Mouse (Mus musculus) embryonic facial prominence, embryonic 15.5 days (tissue): ENCODE data around the gene Nudt14. TPM values are rescaled to one million over a fixed set of nuclear protein-coding genes. Genes with fewer than 3 reads are reported as not detected.

ENCODE experiments used
- ATAC-seq: fragments of 200-750 bp; cut with Nextera tagmentation; 2 replicates; pipeline ENCODE4 v1.8.0; 2017; ENCODE audit warnings: low read depth, moderate TSS enrichment; ENCODE audit not compliant: insufficient number of reproducible peaks, low FRiP score, low TSS enrichment
- H3K27ac ChIP-seq: fragments of 300-500 bp; sonication (generic); replicated peaks from 2 replicates; pipeline ENCODE4 v1.5.1; 2015; ENCODE audit warnings: mild to moderate bottlenecking, inconsistent platforms
- H3K27me3 ChIP-seq: fragments of 300-500 bp; sonication (generic); 2 replicates; pipeline ENCODE4 v1.6.1; 2015; ENCODE audit warnings: inconsistent platforms
- H3K36me3 ChIP-seq: fragments of 300-500 bp; sonication (generic); 2 replicates; pipeline ENCODE4 v1.6.1; 2015; ENCODE audit warnings: mild to moderate bottlenecking, inconsistent platforms
- H3K4me1 ChIP-seq: fragments of 300-500 bp; sonication (generic); 2 replicates; pipeline ENCODE4 v1.6.1; 2015; ENCODE audit warnings: inconsistent platforms
- H3K4me2 ChIP-seq: fragments of 300-500 bp; sonication (generic); replicated peaks from 2 replicates; pipeline ENCODE4 v1.6.1; 2015; ENCODE audit warnings: mild to moderate bottlenecking, inconsistent platforms
- H3K4me3 ChIP-seq: fragments of 300-500 bp; sonication (generic); replicated peaks from 2 replicates; pipeline ENCODE4 v1.5.1; 2015; ENCODE audit warnings: mild to moderate bottlenecking, inconsistent platforms
- H3K9ac ChIP-seq: fragments of 300-500 bp; sonication (generic); 2 replicates; pipeline ENCODE4 v1.6.1; 2015; ENCODE audit warnings: inconsistent platforms
- H3K9me3 ChIP-seq: fragments of 300-500 bp; sonication (generic); replicated peaks from 2 replicates; pipeline ENCODE4 v1.6.1; 2016; ENCODE audit warnings: inconsistent platforms
- WGBS: fragments of 180-500 bp; shearing (Covaris S2); methylation state at CpG from one replicate; pipeline ENCODE4 v1.1.7; 2015; 5-methylcytosine and 5-hydroxymethylcytosine counted together
- polyA plus RNA-seq: library from polyadenylated mRNA; unstranded; fragments of >200 nt; fragmentation: Nextera tagmentation; extraction: Ambion mirVana; gene quantifications from 2 replicates; pipeline ENCODE4 v1.2.1, GENCODE M21; 2015

Gene Nudt14
- polyA plus RNA-seq, 1 experiment from 2014 or later, result 94.7 TPM

DNA sequence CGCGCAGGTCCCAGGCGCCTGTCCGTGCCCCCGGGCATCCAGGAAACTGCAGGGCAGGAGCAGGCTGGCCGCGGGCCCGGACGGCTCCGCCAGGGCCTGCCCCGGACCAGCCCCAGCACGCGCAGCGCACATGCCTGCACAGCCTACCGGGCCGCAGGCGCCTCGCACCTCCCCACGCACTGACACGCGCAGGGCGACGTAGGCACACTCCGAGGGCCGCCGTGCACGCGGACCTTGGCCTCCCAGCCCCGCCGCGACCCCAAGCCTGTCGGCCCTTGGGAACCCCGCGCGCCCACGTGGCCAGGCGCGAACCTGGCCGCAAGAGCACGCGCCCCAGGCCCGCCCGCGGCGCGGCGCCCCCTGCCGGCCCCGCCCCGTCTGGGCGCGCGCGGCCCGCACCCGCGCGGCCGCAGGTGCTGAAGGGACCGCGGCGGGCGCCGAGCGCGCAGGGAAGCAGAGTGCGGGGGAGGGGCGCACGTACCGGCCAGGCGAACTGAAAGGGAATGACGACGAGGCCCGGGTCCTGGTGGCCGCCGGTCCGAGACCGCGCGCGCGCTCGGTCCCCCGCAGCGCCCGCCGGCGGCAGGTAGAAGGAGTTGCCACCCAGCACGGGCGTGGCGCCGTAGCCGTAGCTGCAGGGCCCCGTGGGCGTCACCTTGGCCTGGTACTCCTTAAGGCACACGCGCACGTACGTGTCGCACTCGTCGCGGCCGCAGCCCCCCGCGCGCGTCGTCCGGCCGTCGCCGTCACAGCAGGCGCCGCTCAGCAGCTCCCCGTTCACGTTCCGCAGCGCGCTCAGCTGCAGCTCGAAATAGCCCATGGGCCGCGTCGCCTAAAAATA lies 13.3 kb downstream of the Nudt14 start:
- Histone ChIP-seq H3K9me3 (no peaks in the 10 kb centered on the region), H3K9ac (peak overlapping the region; percentile 33), H3K27me3 (peaks cover 60% of the 10 kb centered on the region), H3K4me3 (peak overlapping the region; percentile 59), H3K27ac (peak overlapping the region; percentile 58), H3K36me3 (no peaks in the 10 kb centered on the region), H3K4me1 (peaks cover 53% of the 10 kb centered on the region), H3K4me2 (peak overlapping the region; percentile 98)
- WGBS, result 1% methylated on average over 114 of the region's 124 CpGs
- no peak for ATAC-seq

DNA sequence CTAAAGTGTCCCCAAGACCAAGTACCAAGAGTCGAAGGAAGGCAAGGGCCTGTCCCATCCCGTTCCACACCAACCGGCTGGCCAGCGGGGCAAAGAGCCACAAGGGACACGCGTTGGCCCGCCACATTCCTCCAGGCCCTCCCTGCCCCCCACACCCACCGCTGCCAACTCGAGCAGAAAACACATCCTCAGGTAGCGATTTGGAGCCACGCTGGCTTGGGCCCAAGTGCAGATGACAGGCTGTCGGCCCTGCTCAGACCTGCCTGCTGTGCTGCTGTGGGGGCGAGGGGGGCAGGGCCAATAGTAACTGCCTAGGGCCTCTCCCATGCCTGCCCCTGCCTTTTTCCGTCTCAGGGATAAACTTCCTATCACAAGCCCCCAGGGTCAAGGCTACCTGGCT lies 14.7 kb downstream of the Nudt14 start:
- Histone ChIP-seq H3K9ac (no peak overlapping the region), H3K4me2 (peak overlapping the region; percentile 98), H3K4me3 (peak overlapping the region; percentile 59), H3K27ac (peak overlapping the region; percentile 58; the same call in 1 of the 2 replicates), H3K4me1 (peaks cover 44% of the 10 kb centered on the region), H3K27me3 (peaks cover 60% of the 10 kb centered on the region), H3K9me3 (no peaks in the 10 kb centered on the region), H3K36me3 (no peaks in the 10 kb centered on the region)
- ATAC-seq, result no peak
- 48% methylated on average over 14 of the region's 14 CpGs for WGBS

DNA sequence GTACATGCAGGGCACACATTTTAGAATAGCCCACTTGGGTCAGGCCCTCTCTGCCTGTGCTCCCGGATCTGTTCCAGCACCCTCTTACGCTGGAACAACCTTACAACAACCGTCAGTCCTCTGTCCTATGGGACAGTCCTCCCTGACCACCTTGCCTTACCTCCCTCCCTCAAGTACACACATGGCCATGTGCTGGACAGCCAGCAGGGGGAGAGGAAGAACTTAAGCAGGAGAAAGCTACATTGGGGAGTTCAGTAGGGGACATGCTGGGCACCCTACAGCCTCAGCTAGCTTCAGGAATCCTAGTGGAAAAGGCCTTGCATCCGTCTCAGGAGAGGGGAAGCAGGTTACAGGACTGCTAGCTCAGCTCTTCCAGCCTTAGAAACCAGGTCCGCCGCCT lies 16.0 kb downstream of the Nudt14 start:
- Histone ChIP-seq H3K9me3 (no peaks in the 10 kb centered on the region), H3K9ac (no peak overlapping the region), H3K36me3 (0 out of 2 replicates have a peak, but pooled peaks cover 2% of the 10 kb centered on the region), H3K27me3 (peaks cover 50% of the 10 kb centered on the region), H3K4me2 (peak overlapping the region; percentile 98; the same call in 1 of the 2 replicates), H3K4me1 (peaks cover 43% of the 10 kb centered on the region), H3K27ac (no peak overlapping the region), H3K4me3 (no peak overlapping the region)
- no peak for ATAC-seq
- WGBS, result 79% methylated on average over 6 of the region's 6 CpGs

DNA sequence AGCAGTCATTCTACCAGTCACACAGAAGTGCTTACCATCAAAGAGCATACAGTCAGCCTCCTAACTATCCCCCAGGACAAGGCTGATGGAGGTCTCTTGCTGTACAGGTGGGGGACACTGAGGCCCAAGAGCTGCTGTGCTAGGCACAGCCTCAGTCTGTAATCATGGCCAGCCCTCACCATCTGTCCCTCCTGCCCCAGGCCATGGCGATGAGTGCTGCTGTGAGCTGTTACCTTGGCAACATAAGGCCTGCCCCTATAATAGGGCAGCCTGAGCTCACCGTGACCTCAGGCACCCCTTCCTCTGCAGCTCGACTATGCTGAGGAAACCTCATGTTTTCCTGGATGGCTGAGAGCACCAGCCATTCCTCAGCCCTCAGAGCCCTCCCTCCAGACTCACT lies 19.4 kb downstream of the Nudt14 start:
- peaks cover 16% of the 10 kb centered on the region for H3K27me3 ChIP-seq
- no peak for ATAC-seq
- H3K9me3 ChIP-seq, result no peaks in the 10 kb centered on the region
- 14% methylated on average over 3 of the region's 3 CpGs for WGBS
- H3K9ac ChIP-seq, result no peak overlapping the region
- no peak overlapping the region for H3K4me2 ChIP-seq
- H3K36me3 ChIP-seq, result 0 out of 2 replicates have a peak, but pooled peaks cover 2% of the 10 kb centered on the region
- peaks cover 19% of the 10 kb centered on the region for H3K4me1 ChIP-seq
- H3K4me3 ChIP-seq, result no peak overlapping the region
- no peak overlapping the region for H3K27ac ChIP-seq

DNA sequence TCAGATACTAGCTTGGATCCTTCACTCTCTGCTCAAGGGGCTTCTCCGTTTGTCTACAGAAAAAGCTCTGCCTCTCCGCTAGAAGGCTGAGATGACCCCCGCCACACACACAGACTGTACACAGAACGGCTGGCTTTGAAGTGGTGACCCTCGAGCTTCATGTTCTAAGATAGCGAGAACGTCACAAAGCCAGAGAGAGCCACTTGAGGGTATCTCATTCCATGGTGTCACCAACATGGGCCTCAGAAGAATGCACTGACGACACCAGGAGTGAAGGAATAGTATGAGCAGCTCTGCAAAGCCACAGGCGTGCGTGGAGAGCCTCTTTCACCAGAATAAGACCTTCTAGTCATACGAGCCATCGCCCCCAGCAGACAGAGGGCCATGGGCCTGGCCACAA lies 20.4 kb downstream of the Nudt14 start:
- Histone ChIP-seq H3K36me3 (0 out of 2 replicates have a peak, but pooled peaks cover 2% of the 10 kb centered on the region), H3K9ac (no peak overlapping the region), H3K4me3 (no peak overlapping the region), H3K4me2 (no peak overlapping the region), H3K9me3 (no peaks in the 10 kb centered on the region), H3K27me3 (peaks cover 6% of the 10 kb centered on the region; the same call in 1 of the 2 replicates), H3K27ac (no peak overlapping the region), H3K4me1 (peaks cover 10% of the 10 kb centered on the region; the same call in 1 of the 2 replicates)
- WGBS, result 75% methylated on average over 12 of the region's 12 CpGs
- ATAC-seq, result no peak

DNA sequence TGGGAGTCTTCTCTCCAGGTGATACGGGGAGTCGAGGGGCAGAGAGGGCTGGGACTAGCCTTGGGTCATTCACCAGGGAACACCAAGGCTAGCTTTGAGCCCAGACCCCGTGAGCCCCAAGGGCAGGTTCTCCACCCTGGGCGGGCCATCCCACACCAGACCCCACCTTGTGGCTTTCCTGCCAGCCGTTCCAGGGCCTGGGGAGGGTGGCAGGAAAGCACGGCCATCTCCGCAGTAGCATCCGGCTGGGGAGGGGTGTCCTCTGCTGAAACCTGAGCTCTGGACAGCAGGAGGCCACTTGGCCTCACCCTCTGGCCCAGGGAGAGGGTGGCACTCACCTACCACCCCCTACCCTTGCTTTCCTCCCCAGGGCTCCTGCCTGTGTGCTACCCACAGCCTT lies 24.0 kb downstream of the Nudt14 start:
- Histone ChIP-seq H3K27me3 (no peaks in the 10 kb centered on the region), H3K36me3 (peaks cover 10% of the 10 kb centered on the region; the same call in 1 of the 2 replicates), H3K9ac (no peak overlapping the region), H3K4me3 (no peak overlapping the region), H3K4me2 (no peak overlapping the region), H3K9me3 (no peaks in the 10 kb centered on the region), H3K4me1 (no peaks in the 10 kb centered on the region), H3K27ac (no peak overlapping the region)
- 53% methylated on average over 8 of the region's 8 CpGs for WGBS
- no peak for ATAC-seq

DNA sequence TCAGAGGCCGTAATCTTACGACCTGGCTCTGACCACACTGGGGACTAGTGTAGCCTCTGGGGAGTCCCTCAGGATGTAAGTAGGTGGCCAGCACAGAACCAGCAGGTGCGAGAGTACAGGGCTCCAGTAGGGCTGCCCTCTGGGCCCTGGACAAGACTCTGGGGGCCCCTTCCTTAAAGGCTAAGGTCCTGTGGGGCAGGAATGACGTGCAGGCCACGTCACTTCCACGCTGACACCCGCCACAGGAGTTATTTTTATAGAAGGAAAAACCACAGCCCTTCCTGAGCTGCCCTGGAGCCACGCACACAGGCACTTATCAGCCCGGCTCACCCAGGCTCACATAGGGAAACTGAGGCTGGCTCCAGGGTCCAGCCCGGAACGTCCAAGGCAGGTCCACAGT lies 24.4 kb downstream of the Nudt14 start:
- H3K27ac ChIP-seq, result no peak overlapping the region
- H3K4me1 ChIP-seq, result no peaks in the 10 kb centered on the region
- no peaks in the 10 kb centered on the region for H3K9me3 ChIP-seq
- H3K4me2 ChIP-seq, result no peak overlapping the region
- H3K9ac ChIP-seq, result no peak overlapping the region
- no peak overlapping the region for H3K4me3 ChIP-seq
- ATAC-seq, result no peak
- H3K36me3 ChIP-seq, result peaks cover 11% of the 10 kb centered on the region; the same call in 1 of the 2 replicates
- 65% methylated on average over 11 of the region's 11 CpGs for WGBS
- no peaks in the 10 kb centered on the region for H3K27me3 ChIP-seq

DNA sequence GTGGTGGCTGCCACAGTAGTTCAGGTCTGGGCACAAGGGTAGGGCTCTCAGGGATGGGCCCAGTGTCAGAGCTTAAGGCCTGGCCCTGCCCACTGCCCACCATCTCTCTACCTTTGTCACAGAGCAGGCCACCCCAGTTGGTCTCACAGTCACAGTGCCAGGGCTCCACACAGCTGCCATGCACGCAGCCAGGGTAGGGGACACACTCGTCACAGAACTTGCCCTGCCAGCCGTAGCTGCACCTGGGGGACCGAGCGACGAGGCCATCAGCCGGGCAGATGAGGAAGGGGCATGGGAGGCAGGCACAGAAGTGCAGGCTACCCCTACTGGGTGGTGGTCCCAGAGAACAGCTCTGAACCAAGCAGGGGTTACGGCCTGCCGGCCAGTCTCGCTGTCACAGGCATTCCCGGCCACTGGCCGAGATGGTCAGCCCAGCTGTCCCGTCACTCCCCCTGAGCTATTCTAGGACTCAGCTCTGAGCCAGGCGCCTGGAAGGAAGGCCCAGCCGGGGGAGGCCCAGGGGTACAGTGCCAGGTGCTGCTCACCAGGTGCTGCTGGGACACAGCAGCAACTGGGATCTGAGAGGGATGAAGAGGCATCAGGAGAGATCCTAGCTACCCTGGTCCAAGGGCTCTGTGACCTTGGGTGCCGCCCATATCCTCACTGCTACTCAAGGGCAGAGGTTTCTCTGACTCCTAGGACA lies 25.1 kb downstream of the Nudt14 start:
- no peak overlapping the region for H3K4me3 ChIP-seq
- H3K27ac ChIP-seq, result 0 out of 2 replicates have a peak overlapping the region, but pooled peaks have one; percentile 34
- peak; percentile 36; the same call in 1 of the 2 replicates for ATAC-seq
- no peaks in the 10 kb centered on the region for H3K27me3 ChIP-seq
- H3K9ac ChIP-seq, result no peak overlapping the region
- H3K4me2 ChIP-seq, result no peak overlapping the region
- WGBS, result 77% methylated on average over 16 of the region's 16 CpGs
- H3K9me3 ChIP-seq, result no peaks in the 10 kb centered on the region
- no peaks in the 10 kb centered on the region for H3K4me1 ChIP-seq
- H3K36me3 ChIP-seq, result peaks cover 8% of the 10 kb centered on the region; the same call in 1 of the 2 replicates

DNA sequence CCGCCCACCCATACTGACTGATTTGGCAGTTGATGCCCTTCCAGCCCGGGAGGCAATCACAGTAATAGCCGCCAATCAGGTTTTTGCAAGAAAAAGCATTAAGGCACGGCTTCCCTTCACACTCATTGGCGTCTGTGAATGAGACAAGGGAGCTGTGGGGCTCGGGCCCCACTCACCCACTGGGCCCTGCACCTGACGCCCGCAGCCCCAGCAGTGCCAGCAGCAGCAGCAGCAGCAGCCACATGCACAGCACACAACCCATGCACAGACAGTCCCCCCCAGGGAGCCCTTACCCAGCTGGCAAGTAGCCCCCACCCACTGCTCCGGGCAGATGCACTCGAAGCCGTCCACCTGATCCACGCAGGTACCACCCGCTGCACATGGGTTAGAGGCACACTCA lies 26.3 kb downstream of the Nudt14 start:
- 71% methylated on average over 13 of the region's 13 CpGs for WGBS
- H3K9me3 ChIP-seq, result no peaks in the 10 kb centered on the region
- peaks cover 11% of the 10 kb centered on the region; the same call in 1 of the 2 replicates for H3K36me3 ChIP-seq
- no peak overlapping the region for H3K27ac ChIP-seq
- H3K4me3 ChIP-seq, result no peak overlapping the region
- H3K27me3 ChIP-seq, result no peaks in the 10 kb centered on the region
- no peak overlapping the region for H3K9ac ChIP-seq
- ATAC-seq, result no peak
- H3K4me2 ChIP-seq, result no peak overlapping the region
- no peaks in the 10 kb centered on the region for H3K4me1 ChIP-seq

DNA sequence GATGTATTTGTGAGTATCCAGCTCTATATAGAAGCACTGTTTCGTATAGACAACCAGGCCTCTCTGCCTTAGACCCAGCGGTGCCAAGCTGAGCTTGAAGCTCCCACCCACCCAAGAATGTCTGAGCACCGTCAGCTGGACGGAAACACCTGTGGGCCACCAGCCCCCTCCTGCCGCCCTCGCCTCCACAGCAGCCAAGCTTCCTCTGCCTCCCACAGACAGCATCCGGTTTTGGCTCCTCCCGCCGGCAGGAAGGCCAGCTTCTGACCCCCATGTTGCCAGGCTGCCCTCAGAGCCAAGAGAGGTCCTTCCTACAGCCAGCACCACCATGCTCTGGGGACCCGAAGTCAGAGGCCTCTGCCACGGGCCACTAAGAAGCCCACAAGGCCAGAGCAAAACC lies 27.4 kb downstream of the Nudt14 start:
- no peak for ATAC-seq
- 73% methylated on average over 11 of the region's 11 CpGs for WGBS

More for the DNA sequence above, 27.4 kb downstream of the Nudt14 start:
- H3K4me1 ChIP-seq, result no peaks in the 10 kb centered on the region
- peaks cover 11% of the 10 kb centered on the region; the same call in 1 of the 2 replicates for H3K36me3 ChIP-seq
- no peak overlapping the region for H3K4me2 ChIP-seq
- H3K4me3 ChIP-seq, result no peak overlapping the region
- H3K9ac ChIP-seq, result no peak overlapping the region
- no peaks in the 10 kb centered on the region for H3K9me3 ChIP-seq
- no peaks in the 10 kb centered on the region for H3K27me3 ChIP-seq
- H3K27ac ChIP-seq, result no peak overlapping the region
